10 mouse cellular contexts compared by ENCODE assay signal in the genomic region with DNA sequence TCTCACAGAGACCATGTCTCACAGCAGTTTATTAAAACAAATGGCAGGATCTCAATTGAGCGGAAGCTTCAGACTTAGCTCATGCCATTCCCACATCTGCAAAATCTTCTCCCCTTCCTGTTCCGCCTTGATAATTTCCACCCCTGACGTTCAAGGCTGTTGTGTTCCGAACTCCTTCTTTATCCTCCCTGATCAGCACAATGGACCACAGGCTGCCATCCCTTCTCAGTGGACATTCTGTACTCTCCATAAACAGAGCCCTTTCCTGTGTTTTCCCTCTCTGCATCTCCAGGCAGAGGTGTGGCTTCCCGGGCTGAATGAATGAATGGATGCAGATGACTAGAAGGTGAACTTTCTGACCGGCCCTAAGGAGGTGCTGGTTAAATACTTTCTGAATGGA. TPM values are rescaled to one million over a fixed set of nuclear protein-coding genes. Genes with fewer than 3 reads are reported as not detected.
DNase-seq lines count a peak whose midpoint lies in the region; ATAC-seq and TF ChIP-seq lines count a peak whose summit lies in the region.
"Had no signal": no experiment of that assay in that cellular context is flagged by ENCODE, and none has a peak within 500 bp of the region (broad histone marks: within the 10 kb centered on the region; RNA-seq: fewer than 3 reads in every experiment).

No protein-coding gene starts in this region.

- no peaks in the 10 kb centered on the region for H3K27me3 ChIP-seq in testis, adult 2 months (ENCODE audit: control insufficient read depth, insufficient read depth, low read length)
- no peaks in the 10 kb centered on the region for H3K27me3 ChIP-seq in hindbrain, embryonic 15.5 days

- no peaks in the 10 kb centered on the region for H3K36me3 ChIP-seq in testis, adult 2 months (ENCODE audit: control insufficient read depth, insufficient read depth, low read length)
- no peaks in the 10 kb centered on the region for H3K36me3 ChIP-seq in hindbrain, embryonic 15.5 days

- TF ChIP-seq POLR2A in testis, adult 2 months (IDR thresholded peaks at IDR 0.05; ENCODE audit: control insufficient read depth, low read depth, low read length) = no peak

- peaks cover 12% of the 10 kb centered on the region for H3K4me1 ChIP-seq in testis, adult 2 months (ENCODE audit: control insufficient read depth, insufficient read depth, low read length)
- H3K4me1 ChIP-seq in hindbrain, embryonic 15.5 days (replicated peaks) = peaks cover 31% of the 10 kb centered on the region

- no peak overlapping the region for H3K9ac ChIP-seq in hindbrain, embryonic 15.5 days

- DNase-seq in testis, postnatal 10 days (ENCODE audit: low spot score) = no peak
- peak; percentile 33 for DNase-seq in lung, postnatal 10 days
- no peak for DNase-seq in left cerebral cortex, postnatal 36 days (ENCODE audit: low spot score in 2 of 2)
- DNase-seq in spleen, adult 12 weeks (ENCODE audit: low spot score) = no peak
- DNase-seq in frontal cortex, adult 2 months (ENCODE audit: extremely low spot score in 1 of 2, low spot score in 1 of 2) = no peak
- DNase-seq: cerebellum, postnatal 14 days had no signal

- peak overlapping the region; percentile 61 for H3K4me2 ChIP-seq in hindbrain, embryonic 15.5 days

- 50% methylated on average over 6 of the region's 6 CpGs for WGBS in hindbrain, embryonic 15.5 days

- ATAC-seq in hindbrain, embryonic 15.5 days (ENCODE audit: low FRiP score, low read depth) = no peak
- no peak for ATAC-seq in frontal cortex, adult (ENCODE audit: low TSS enrichment)

- no peaks in the 10 kb centered on the region for H3K9me3 ChIP-seq in hindbrain, embryonic 15.5 days

- intact Hi-C loops in left cerebral cortex, postnatal 36 days (cut with DNase I) = loop anchor here (10.0 kb wide), 1 partner anchor 563 kb away; no protein-coding TSS in a partner anchor

- TF ChIP-seq CTCF in testis, adult 2 months (IDR thresholded peaks at IDR 0.05; ENCODE audit: control insufficient read depth, insufficient read depth, insufficient replicate concordance, low read depth, low read length) = no peak

- H3K4me3 ChIP-seq in testis, adult 2 months (ENCODE audit: control insufficient read depth, low read depth, low read length) = no peak overlapping the region
- H3K4me3 ChIP-seq in hindbrain, embryonic 15.5 days = no peak overlapping the region

- peak overlapping the region; percentile 63; the same call in 1 of the 2 replicates for H3K27ac ChIP-seq in testis, adult 2 months (ENCODE audit: control insufficient read depth, insufficient read depth, low read depth, low read length)
- H3K27ac ChIP-seq in hindbrain, embryonic 15.5 days (replicated peaks) = no peak overlapping the region

RNA-seq across cellular contexts. Expression of a gene that starts 3.1 kb away (rescaled TPM):
- 14.3 and 14.4 TPM in 2 replicates for polyA plus RNA-seq in testis, adult 2 months (2012; rRNA removed)
- polyA plus RNA-seq in hindbrain, embryonic 15.5 days (2015; fragmentation: Nextera tagmentation; extraction: Ambion mirVana) = 7.9 TPM in 2 replicates
- total RNA-seq in left cerebral cortex, postnatal 36 days (2021) = 10 to 100 TPM; 12.3 to 12.6 TPM
- 7.6 and 8.0 TPM in 2 replicates for polyA plus RNA-seq in frontal cortex, adult 2 months (2012; rRNA removed)

RNA-seq across cellular contexts. Expression of a gene that starts 5.3 kb away (rescaled TPM):
- polyA plus RNA-seq in testis, adult 2 months (2012; rRNA removed) = 6.8 and 10.6 TPM in 2 replicates
- polyA plus RNA-seq in hindbrain, embryonic 15.5 days (2015; fragmentation: Nextera tagmentation; extraction: Ambion mirVana) = 9.2 and 9.8 TPM in 2 replicates
- total RNA-seq in left cerebral cortex, postnatal 36 days (2021) = 1 to 10 TPM; 7.3 to 9.9 TPM
- polyA plus RNA-seq in frontal cortex, adult 2 months (2012; rRNA removed) = 12.7 and 13.7 TPM in 2 replicates

RNA-seq across cellular contexts. Expression of a gene that starts 25.5 kb away (rescaled TPM):
- polyA plus RNA-seq in testis, adult 2 months (2012; rRNA removed) = 5.5 and 7.4 TPM in 2 replicates
- 100 and 106 TPM in 2 replicates for polyA plus RNA-seq in hindbrain, embryonic 15.5 days (2015; fragmentation: Nextera tagmentation; extraction: Ambion mirVana)
- 100 to 1,000 TPM; 145 to 155 TPM for total RNA-seq in left cerebral cortex, postnatal 36 days (2021)
- 101 and 121 TPM in 2 replicates for polyA plus RNA-seq in frontal cortex, adult 2 months (2012; rRNA removed)
- polyA plus RNA-seq: liver, adult 2 months had no signal

Comparison
In these comparisons a context has a peak if more than half of its experiments do, and no peak if none do; other contexts are left out.
1. RNA of a gene that starts 25.5 kb away (polyA plus RNA-seq): 101 to 121 TPM in frontal cortex, adult 2 months and 100 to 106 TPM in hindbrain, embryonic 15.5 days; 5.5 to 7.4 TPM in testis, adult 2 months; every median in the first group is over 10 times any median in the second.